Mouse (Mus musculus): ENCODE results near the gene Smo.

Smo gene

GRCm38 (mm10) chr6:29735336-29735688 is at the start of gene Smo:
Smo (plus strand) TSS chr6:29735503.
- DNase-seq (ENCODE audit: low spot score) = peak; percentile 88

GRCm38 (mm10) chr6:29685952-29686351 is 49.4 kb upstream of the Smo start:
- DNase-seq (ENCODE audit: low spot score) = no peak

GRCm38 (mm10) chr6:29689458-29689857 is 45.8 kb upstream of the Smo start:
- DNase-seq (ENCODE audit: low spot score) = no peak

GRCm38 (mm10) chr6:29693953-29694352 is 41.4 kb upstream of the Smo start, which contains the start of gene Tspan33:
Tspan33 (plus strand) TSS chr6:29694222.
- peak; percentile 96 for DNase-seq (ENCODE audit: low spot score)

GRCm38 (mm10) chr6:29694375-29695289 is 40.7 kb upstream of the Smo start:
- no peak for DNase-seq (ENCODE audit: low spot score)

GRCm38 (mm10) chr6:29695290-29695674 is 40.0 kb upstream of the Smo start:
- DNase-seq (ENCODE audit: low spot score) = no peak

GRCm38 (mm10) chr6:29695975-29696374 is 39.3 kb upstream of the Smo start:
- DNase-seq (ENCODE audit: low spot score) = no peak

- no peak for DNase-seq (ENCODE audit: low spot score)
These were observed 38.2 kb upstream of the Smo start for GRCm38 (mm10) chr6:29697139-29697538.

- DNase-seq (ENCODE audit: low spot score) = no peak
These were observed 37.8 kb upstream of the Smo start for GRCm38 (mm10) chr6:29697548-29697947.

- DNase-seq (ENCODE audit: low spot score) = no peak
These were observed 36.1 kb upstream of the Smo start for GRCm38 (mm10) chr6:29699085-29699745.

GRCm38 (mm10) chr6:29701051-29701450 is 34.3 kb upstream of the Smo start:
- DNase-seq (ENCODE audit: low spot score) = no peak

- DNase-seq (ENCODE audit: low spot score) = no peak
These were observed 33.2 kb upstream of the Smo start for GRCm38 (mm10) chr6:29702126-29702525.

GRCm38 (mm10) chr6:29704143-29704542 is 31.2 kb upstream of the Smo start:
- DNase-seq (ENCODE audit: low spot score) = no peak

GRCm38 (mm10) chr6:29707902-29708301 is 27.4 kb upstream of the Smo start:
- peak; percentile 75 for DNase-seq (ENCODE audit: low spot score)

- no peak for DNase-seq (ENCODE audit: low spot score)
These were observed 24.0 kb upstream of the Smo start for GRCm38 (mm10) chr6:29711318-29711717.

- DNase-seq (ENCODE audit: low spot score) = peak; percentile 89
These were observed 23.2 kb upstream of the Smo start for GRCm38 (mm10) chr6:29712011-29712584.

GRCm38 (mm10) chr6:29716624-29717365 is 18.5 kb upstream of the Smo start:
- DNase-seq (ENCODE audit: low spot score) = no peak

GRCm38 (mm10) chr6:29717541-29717940 is 17.8 kb upstream of the Smo start:
- DNase-seq (ENCODE audit: low spot score) = no peak

- DNase-seq (ENCODE audit: low spot score) = no peak
These were observed 17.3 kb upstream of the Smo start for GRCm38 (mm10) chr6:29717952-29718521.

GRCm38 (mm10) chr6:29718894-29719329 is 16.4 kb upstream of the Smo start:
- DNase-seq (ENCODE audit: low spot score) = peak; percentile 71

- no peak for DNase-seq (ENCODE audit: low spot score)
These were observed 13.4 kb upstream of the Smo start for GRCm38 (mm10) chr6:29721890-29722289.
